Mouse (Mus musculus) spleen, adult 2 months (tissue): ENCODE data around the gene Impg1.

ENCODE experiments used
- CTCF ChIP-seq: fragments of 200-500 bp; IDR thresholded peaks from 2 replicates; pipeline ENCODE4 v1.5.1; 2011; ENCODE audit warnings: mild to moderate bottlenecking, inconsistent platforms; ENCODE audit not compliant: insufficient read depth, insufficient read length, insufficient replicate concordance; ENCODE audit errors: extremely low read depth
- POLR2A ChIP-seq: fragments of 200-500 bp; IDR thresholded peaks from 2 replicates; pipeline ENCODE4 v1.6.1; 2011; ENCODE audit warnings: low read depth, low read length, inconsistent platforms

DNA sequence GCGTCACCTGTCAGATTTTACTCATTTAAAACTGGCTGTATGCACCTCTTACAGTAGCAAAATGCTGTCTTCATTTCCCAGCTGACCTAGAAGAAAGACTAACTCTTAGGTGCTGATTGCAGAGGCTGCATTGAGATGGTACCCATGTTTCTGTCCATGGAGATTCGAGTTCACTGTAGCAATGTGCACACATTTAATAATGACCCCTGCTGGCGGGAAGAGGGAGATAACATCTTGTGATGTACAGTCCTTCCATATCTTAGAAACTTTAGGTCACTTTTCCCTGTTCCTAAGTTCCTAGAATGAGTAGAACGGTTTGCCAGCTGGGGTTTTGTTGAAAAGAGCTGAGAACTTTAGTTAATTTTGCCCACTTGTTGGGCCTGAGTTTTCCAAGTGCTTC, 161.8 kb downstream of the Impg1 start:
- TF ChIP-seq CTCF (no peak), POLR2A (no peak)
